Mouse (Mus musculus) heart, embryonic 13.5 days (tissue): ENCODE results near the gene Pde6h. TPM values are rescaled to one million over a fixed set of nuclear protein-coding genes. Genes with fewer than 3 reads are reported as not detected.

ENCODE experiments used
- ATAC-seq: fragments of 200-750 bp; cut with Nextera tagmentation; 2 replicates; pipeline ENCODE4 v1.8.0; 2017; ENCODE audit warnings: moderate TSS enrichment; ENCODE audit not compliant: insufficient number of reproducible peaks, low FRiP score, low TSS enrichment; ENCODE audit errors: extremely low read depth
- H3K27ac ChIP-seq: fragments of 300-500 bp; sonication (generic); replicated peaks from 2 replicates; pipeline ENCODE4 v1.5.1; 2015; ENCODE audit warnings: moderate library complexity, mild to moderate bottlenecking, inconsistent platforms
- H3K27me3 ChIP-seq: fragments of 300-500 bp; sonication (generic); replicated peaks from 2 replicates; pipeline ENCODE4 v1.6.1; 2015; ENCODE audit warnings: mild to moderate bottlenecking, inconsistent platforms
- H3K36me3 ChIP-seq: fragments of 300-500 bp; sonication (generic); 2 replicates; pipeline ENCODE4 v1.6.1; 2015; ENCODE audit warnings: mild to moderate bottlenecking, inconsistent platforms
- H3K4me1 ChIP-seq: fragments of 300-500 bp; sonication (generic); 2 replicates; pipeline ENCODE4 v1.6.1; 2015; ENCODE audit warnings: inconsistent platforms
- H3K4me2 ChIP-seq: fragments of 300-500 bp; sonication (generic); 2 replicates; pipeline ENCODE4 v1.6.1; 2015; ENCODE audit warnings: inconsistent platforms, mild to moderate bottlenecking, moderate library complexity
- H3K4me3 ChIP-seq: fragments of 300-500 bp; sonication (generic); 2 replicates; pipeline ENCODE4 v1.5.1; 2015; ENCODE audit warnings: moderate library complexity, mild to moderate bottlenecking, inconsistent platforms
- H3K9ac ChIP-seq: fragments of 300-500 bp; sonication (generic); 2 replicates; pipeline ENCODE4 v1.6.1; 2015; ENCODE audit warnings: inconsistent platforms, mild to moderate bottlenecking, moderate library complexity
- H3K9me3 ChIP-seq: fragments of 300-500 bp; sonication (generic); 2 replicates; pipeline ENCODE4 v1.6.1; 2016; ENCODE audit warnings: inconsistent platforms
- WGBS: fragments of 180-500 bp; shearing (Covaris S2); methylation state at CpG from one replicate; pipeline ENCODE4 v1.1.7; 2015; ENCODE audit warnings: mixed read lengths; 5-methylcytosine and 5-hydroxymethylcytosine counted together
- polyA plus RNA-seq: library from polyadenylated mRNA; unstranded; fragments of >200 nt; fragmentation: Nextera tagmentation; extraction: Ambion mirVana; gene quantifications from 2 replicates; pipeline ENCODE4 v1.2.1, GENCODE M21; 2015

The Pde6h gene
- polyA plus RNA-seq, 1 experiment from 2014 or later, result not detected

DNA sequence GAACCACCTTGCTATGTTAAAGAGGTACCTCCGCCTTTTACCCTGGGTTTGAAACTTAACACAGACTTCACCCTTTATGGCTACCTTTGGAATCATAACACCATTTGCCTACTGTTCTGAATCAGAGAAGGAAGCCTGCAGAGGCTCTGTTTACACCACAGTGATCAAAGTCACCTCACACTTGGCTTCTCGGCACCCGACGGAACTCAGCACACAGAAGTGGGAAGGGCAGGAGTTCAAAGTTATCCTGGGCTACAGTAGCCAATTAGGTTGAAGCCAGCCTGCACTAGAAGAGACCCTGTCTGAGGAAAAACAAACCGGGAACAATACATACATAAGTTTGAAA is 78.5 kb downstream of the Pde6h start:
- Histone ChIP-seq H3K27ac (no peak overlapping the region), H3K27me3 (no peaks in the 10 kb centered on the region)
- ATAC-seq, result no peak

DNA sequence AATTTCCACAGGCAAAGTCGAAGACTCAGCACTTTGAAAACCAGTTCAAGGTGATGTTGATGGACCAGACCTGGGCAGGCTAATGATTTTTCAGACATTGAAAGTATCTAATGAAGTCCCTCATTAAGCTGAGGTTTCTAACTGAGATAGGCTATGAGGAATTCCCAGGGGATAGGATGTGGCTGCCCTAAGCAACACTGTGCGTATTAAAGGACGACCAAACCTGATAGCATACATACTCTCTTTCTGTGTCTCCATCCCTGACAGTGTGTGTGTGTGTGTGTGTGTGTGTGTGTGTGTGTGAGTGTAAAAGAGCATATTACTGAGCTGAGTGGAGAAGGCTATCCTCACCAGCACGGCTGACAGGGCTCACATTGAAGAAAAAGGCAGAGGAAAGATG is 80.7 kb downstream of the Pde6h start:
- H3K4me3 ChIP-seq, result no peak overlapping the region
- 75% methylated on average over 4 of the region's 4 CpGs for WGBS
- no peak for ATAC-seq

More for the DNA sequence above, 78.5 kb downstream of the Pde6h start:
- Histone ChIP-seq H3K9ac (no peak overlapping the region), H3K36me3 (no peaks in the 10 kb centered on the region), H3K4me3 (no peak overlapping the region), H3K4me2 (no peak overlapping the region), H3K4me1 (peaks cover 4% of the 10 kb centered on the region), H3K9me3 (no peaks in the 10 kb centered on the region)
- 66% methylated on average over 5 of the region's 5 CpGs for WGBS

DNA sequence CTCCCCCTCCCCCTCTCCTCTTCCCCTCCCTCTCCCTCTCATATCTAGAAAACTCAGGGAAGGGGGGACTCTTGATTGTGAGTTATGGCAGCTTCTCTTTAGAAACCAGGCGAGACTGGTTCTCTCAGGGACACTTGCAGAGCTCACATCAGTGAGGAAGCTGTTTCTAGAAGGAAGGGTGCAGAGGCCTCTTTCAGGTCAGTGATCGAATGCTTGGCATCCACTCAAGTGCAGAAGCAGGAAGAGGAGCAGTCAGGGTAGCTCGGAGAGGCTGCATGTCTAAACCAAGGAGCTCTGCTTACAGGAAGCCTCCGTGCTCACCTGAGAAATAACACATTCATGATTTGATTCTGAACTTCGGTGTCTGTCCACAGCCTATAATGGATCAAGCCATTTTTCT is 87.6 kb downstream of the Pde6h start:
- H3K9ac ChIP-seq, result no peak overlapping the region
- H3K4me2 ChIP-seq, result no peak overlapping the region
- no peak for ATAC-seq
- no peaks in the 10 kb centered on the region for H3K9me3 ChIP-seq
- H3K27ac ChIP-seq, result no peak overlapping the region
- no peak overlapping the region for H3K4me3 ChIP-seq
- WGBS, result 63% methylated on average over 5 of the region's 5 CpGs
- no peaks in the 10 kb centered on the region for H3K36me3 ChIP-seq
- H3K4me1 ChIP-seq, result no peaks in the 10 kb centered on the region
- no peaks in the 10 kb centered on the region for H3K27me3 ChIP-seq

More for the DNA sequence above, 80.7 kb downstream of the Pde6h start:
- H3K9ac ChIP-seq, result no peak overlapping the region
- H3K36me3 ChIP-seq, result no peaks in the 10 kb centered on the region
- H3K27ac ChIP-seq, result no peak overlapping the region
- no peaks in the 10 kb centered on the region for H3K27me3 ChIP-seq
- H3K4me2 ChIP-seq, result no peak overlapping the region
- no peaks in the 10 kb centered on the region for H3K9me3 ChIP-seq
- H3K4me1 ChIP-seq, result no peaks in the 10 kb centered on the region

DNA sequence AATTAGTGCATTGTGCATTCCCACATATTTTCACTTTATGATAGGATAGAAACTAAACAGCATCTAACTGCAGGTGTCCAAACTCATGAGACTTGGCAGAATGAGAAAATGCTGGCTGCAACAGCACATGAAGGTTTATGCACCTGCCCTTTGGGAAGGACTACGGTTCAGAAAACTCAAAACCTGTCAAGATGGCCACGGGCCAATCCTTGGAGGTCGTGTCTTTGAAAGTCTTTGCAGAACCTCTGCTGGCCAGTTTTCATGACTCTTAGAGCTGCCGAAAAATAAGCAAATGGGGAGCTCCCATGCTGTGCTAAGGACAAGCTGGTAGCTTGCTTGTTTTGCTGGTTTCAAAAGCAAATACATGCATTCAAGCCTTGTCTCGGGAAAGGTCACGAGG is 90.7 kb downstream of the Pde6h start:
- ATAC-seq, result no peak
- 66% methylated on average over 6 of the region's 6 CpGs for WGBS

DNA sequence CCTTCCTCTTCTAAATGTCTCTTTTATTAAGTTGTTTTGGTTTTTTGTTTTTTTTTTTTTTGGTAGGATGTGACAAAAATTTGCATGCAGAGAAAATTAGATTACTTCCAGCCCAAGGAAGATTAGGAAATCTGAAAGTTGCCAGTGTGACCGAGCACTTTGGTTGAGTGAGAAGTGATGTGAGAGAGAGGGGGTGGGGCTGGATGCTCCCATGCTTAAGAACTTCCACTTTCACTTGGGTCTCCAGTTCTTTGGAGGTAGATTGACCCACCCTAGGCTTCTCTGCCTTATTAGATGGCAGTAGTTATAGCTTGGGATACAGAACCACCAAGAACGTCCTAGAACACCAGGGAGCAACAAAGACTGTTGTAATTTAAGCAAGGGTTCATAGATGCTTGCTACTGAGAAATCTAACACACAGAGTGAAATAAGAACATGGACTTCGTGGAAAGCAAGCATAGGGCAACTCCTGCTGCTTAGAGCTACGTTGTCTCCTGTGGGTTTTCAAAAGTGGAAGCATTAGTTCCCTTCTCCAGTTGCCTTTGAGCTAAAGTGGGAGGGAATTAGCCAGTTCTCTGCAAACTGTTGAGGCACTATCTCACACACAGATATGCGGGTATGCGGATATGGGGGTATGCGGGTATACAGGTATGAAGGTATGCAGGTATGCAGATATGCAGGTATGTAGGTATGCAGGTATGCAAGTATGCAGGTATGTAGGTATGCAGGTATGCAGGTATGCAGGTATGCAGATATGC is 93.8 kb downstream of the Pde6h start:
- 79% methylated on average over 7 of the region's 7 CpGs for WGBS

More for the DNA sequence above, 90.7 kb downstream of the Pde6h start:
- no peak overlapping the region for H3K27ac ChIP-seq
- H3K4me2 ChIP-seq, result no peak overlapping the region
- no peaks in the 10 kb centered on the region for H3K36me3 ChIP-seq
- H3K4me1 ChIP-seq, result no peaks in the 10 kb centered on the region
- no peak overlapping the region for H3K4me3 ChIP-seq
- no peak overlapping the region for H3K9ac ChIP-seq
- no peaks in the 10 kb centered on the region for H3K9me3 ChIP-seq
- H3K27me3 ChIP-seq, result no peaks in the 10 kb centered on the region

More for the DNA sequence above, 93.8 kb downstream of the Pde6h start:
- H3K27me3 ChIP-seq, result no peaks in the 10 kb centered on the region
- ATAC-seq, result no peak
- H3K36me3 ChIP-seq, result no peaks in the 10 kb centered on the region
- no peaks in the 10 kb centered on the region for H3K4me1 ChIP-seq
- H3K27ac ChIP-seq, result no peak overlapping the region
- no peak overlapping the region for H3K4me2 ChIP-seq
- H3K9ac ChIP-seq, result no peak overlapping the region
- H3K9me3 ChIP-seq, result no peaks in the 10 kb centered on the region
- no peak overlapping the region for H3K4me3 ChIP-seq

Other genes with a start within 250 kb of the Pde6h start
- gene Gucy2c, start 142.1 kb upstream of the Pde6h start, polyA plus RNA-seq, result 0.04 TPM in 2 replicates
- 0.11 and 0.34 TPM in 2 replicates for gene Hist4h4, start 119.4 kb upstream of the Pde6h start, polyA plus RNA-seq
- 75.2 and 81.2 TPM in 2 replicates for gene H2afj, start 115.6 kb upstream of the Pde6h start, polyA plus RNA-seq
- gene BC049715, start 96.2 kb upstream of the Pde6h start, polyA plus RNA-seq, result 1.2 and 1.9 TPM in 2 replicates
- 70.6 and 71.1 TPM in 2 replicates for gene Wbp11, start 95.6 kb upstream of the Pde6h start, polyA plus RNA-seq
- 0.20 TPM in 1 of 2 replicates, not detected in the other for gene Smco3, start 88.4 kb upstream of the Pde6h start, polyA plus RNA-seq
- 13.3 and 15.6 TPM in 2 replicates for gene Art4, start 66.1 kb upstream of the Pde6h start, polyA plus RNA-seq
- 290 and 310 TPM in 2 replicates for gene Mgp, start 48.0 kb upstream of the Pde6h start, polyA plus RNA-seq
- gene Erp27, start 1.7 kb upstream of the Pde6h start, polyA plus RNA-seq, result 0.80 and 0.96 TPM in 2 replicates
- 85.1 and 86.5 TPM in 2 replicates for gene Arhgdib, start 18.1 kb downstream of the Pde6h start, polyA plus RNA-seq
- gene Rerg, start 246.7 kb downstream of the Pde6h start, polyA plus RNA-seq, result 4.5 and 5.2 TPM in 2 replicates